Mouse (Mus musculus) spleen, adult 2 months (tissue): Measurements from ENCODE around the gene Tpm4.

Experiments used
- CTCF ChIP-seq: fragments of 200-500 bp; IDR thresholded peaks from 2 replicates; pipeline ENCODE4 v1.5.1; 2011; ENCODE audit warnings: mild to moderate bottlenecking, inconsistent platforms; ENCODE audit not compliant: insufficient read depth, insufficient read length, insufficient replicate concordance; ENCODE audit errors: extremely low read depth
- POLR2A ChIP-seq: fragments of 200-500 bp; IDR thresholded peaks from 2 replicates; pipeline ENCODE4 v1.6.1; 2011; ENCODE audit warnings: low read depth, low read length, inconsistent platforms

- TF ChIP-seq CTCF (no peak), POLR2A (no peak)
These were observed 6.9 kb upstream of the Tpm4 start for GRCm38 (mm10) chr8:72127834-72128233.
